In the genomic region with DNA sequence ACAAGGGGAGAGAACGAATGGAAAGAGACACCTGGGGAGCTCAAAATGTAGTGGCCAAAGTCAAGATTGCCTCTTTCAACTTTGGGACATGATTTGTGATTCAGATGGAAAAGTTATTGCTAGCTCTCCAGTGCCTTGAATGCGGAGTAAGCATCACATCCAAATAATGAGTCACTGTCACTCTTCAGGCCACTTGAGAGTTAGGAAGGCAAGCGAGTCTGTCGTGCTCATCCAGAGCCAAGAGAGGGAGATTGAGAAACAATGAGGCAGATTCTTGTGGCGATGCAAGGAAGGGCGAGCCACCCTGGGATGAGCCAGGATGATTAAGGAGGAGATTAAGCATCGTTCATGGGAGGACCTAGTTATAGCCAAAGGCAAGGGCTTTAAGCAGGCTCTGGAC, we compare ENCODE assay signal across 24 mouse cellular contexts.
DNase-seq lines count a peak whose midpoint lies in the region; ATAC-seq and TF ChIP-seq lines count a peak whose summit lies in the region.
"Had no signal": no experiment of that assay in that cellular context is flagged by ENCODE, and none has a peak within 500 bp of the region (broad histone marks: within the 10 kb centered on the region; RNA-seq: fewer than 3 reads in every experiment).

No protein-coding gene starts in this region.

- DNase-seq in gastrocnemius, adult 2 months: no peak
- DNase-seq in gastrocnemius, postnatal 10 days: no peak
- DNase-seq in midbrain, embryonic 11.5 days (ENCODE audit: low spot score, missing footprints): peak; percentile 19
- DNase-seq in cerebellum, adult 8-10 months: no peak
- DNase-seq in kidney, adult 8-10 months: no peak
- DNase-seq: adrenal gland, postnatal 36 days; B cell, adult 2 months; cerebellum, adult 9-10 months; cerebellum, postnatal 36 days; heart, adult 2 months; kidney, adult 9 months had no signal

- no peak overlapping the region for H3K4me2 ChIP-seq in midbrain, embryonic 11.5 days
- H3K4me2 ChIP-seq in midbrain, embryonic 16.5 days (ENCODE audit: low read length): no peak overlapping the region
- H3K4me2 ChIP-seq: embryonic facial prominence, embryonic 13.5 days; heart, embryonic 12.5 days; hindbrain, embryonic 12.5 days had no signal

- no peaks in the 10 kb centered on the region for H3K9me3 ChIP-seq in midbrain, embryonic 11.5 days (ENCODE audit: control insufficient read depth, low read length)
- H3K9me3 ChIP-seq in midbrain, embryonic 16.5 days (replicated peaks; ENCODE audit: control insufficient read depth, low read length, poor library complexity, severe bottlenecking): no peaks in the 10 kb centered on the region
- H3K9me3 ChIP-seq: embryonic facial prominence, embryonic 13.5 days; forebrain, embryonic 10.5 days; heart, embryonic 12.5 days; hindbrain, embryonic 12.5 days had no signal

- no peaks in the 10 kb centered on the region for H3K4me1 ChIP-seq in midbrain, embryonic 11.5 days (ENCODE audit: control insufficient read depth, insufficient read depth, low read length)
- H3K4me1 ChIP-seq in midbrain, embryonic 16.5 days (ENCODE audit: control insufficient read depth, insufficient read depth, low read length): no peaks in the 10 kb centered on the region
- no peaks in the 10 kb centered on the region; the same call in 1 of the 2 replicates for H3K4me1 ChIP-seq in embryonic fibroblast, embryonic 13.5 days (ENCODE audit: control insufficient read depth, insufficient read depth, low read length)
- H3K4me1 ChIP-seq: embryonic facial prominence, embryonic 13.5 days; forebrain, embryonic 10.5 days; heart, embryonic 12.5 days had no signal

- H3K9ac ChIP-seq in midbrain, embryonic 11.5 days (ENCODE audit: low read length): no peak overlapping the region
- H3K9ac ChIP-seq in midbrain, embryonic 16.5 days (ENCODE audit: low read depth, low read length): no peak overlapping the region
- H3K9ac ChIP-seq: embryonic facial prominence, embryonic 13.5 days; heart, embryonic 12.5 days; hindbrain, embryonic 12.5 days had no signal

- no peak for TF ChIP-seq POLR2A in embryonic fibroblast, embryonic 13.5 days (IDR thresholded peaks at IDR 0.05; ENCODE audit: low read depth, low read length)

- ATAC-seq in midbrain, embryonic 11.5 days (ENCODE audit: low FRiP score): no peak
- ATAC-seq in midbrain, embryonic 16.5 days: no peak
- ATAC-seq: activated CD4-positive, CD25-positive, alpha-beta regulatory T cell, adult 4 months; forebrain, embryonic 14.5 days; hindbrain, embryonic 16.5 days; inflammation-experienced regulatory T-cells, adult 6 months; intestine, postnatal 0 days; Patski had no signal

- no peaks in the 10 kb centered on the region for H3K27me3 ChIP-seq in midbrain, embryonic 11.5 days (ENCODE audit: control insufficient read depth, insufficient read depth, low read length)
- H3K27me3 ChIP-seq in midbrain, embryonic 16.5 days (ENCODE audit: control insufficient read depth, insufficient read depth, low read depth, low read length): no peaks in the 10 kb centered on the region
- H3K27me3 ChIP-seq: embryonic facial prominence, embryonic 13.5 days; heart, embryonic 12.5 days; hindbrain, embryonic 12.5 days; Patski had no signal

- peak overlapping the region; percentile 20; the same call in 1 of the 2 replicates for H3K27ac ChIP-seq in gastrocnemius, adult 2 months
- no peak overlapping the region for H3K27ac ChIP-seq in midbrain, embryonic 11.5 days (ENCODE audit: low read depth, low read length)
- H3K27ac ChIP-seq in midbrain, embryonic 16.5 days (ENCODE audit: low read length): no peak overlapping the region
- H3K27ac ChIP-seq in embryonic fibroblast, embryonic 13.5 days (ENCODE audit: insufficient read depth, low read length): peak overlapping the region; percentile 12; the same call in 1 of the 2 replicates
- H3K27ac ChIP-seq: embryonic facial prominence, embryonic 13.5 days; forebrain, embryonic 10.5 days; heart, adult 2 months; hindbrain, embryonic 12.5 days had no signal

- TF ChIP-seq CTCF in gastrocnemius, adult 2 months (IDR thresholded peaks at IDR 0.05): no peak
- no peak for TF ChIP-seq CTCF in embryonic fibroblast, embryonic 13.5 days (IDR thresholded peaks at IDR 0.05; ENCODE audit: borderline replicate concordance, insufficient read depth, low read length)

- 87% methylated on average over 7 of the region's 7 CpGs for WGBS in midbrain, embryonic 11.5 days
- 84% methylated on average over 7 of the region's 7 CpGs for WGBS in midbrain, embryonic 16.5 days

- intact Hi-C loops in gastrocnemius, adult 2 months (cut with DNase I): loop anchor here (5.0 kb wide), 1 partner anchor 101 kb away; no protein-coding TSS in a partner anchor

- H3K36me3 ChIP-seq in midbrain, embryonic 11.5 days (ENCODE audit: control insufficient read depth, insufficient read depth, low read length): no peaks in the 10 kb centered on the region
- peaks cover 4% of the 10 kb centered on the region; the same call in 1 of the 2 replicates for H3K36me3 ChIP-seq in midbrain, embryonic 16.5 days (ENCODE audit: control insufficient read depth, insufficient read depth, low read length)

- no peak overlapping the region for H3K4me3 ChIP-seq in gastrocnemius, adult 2 months
- no peak overlapping the region for H3K4me3 ChIP-seq in midbrain, embryonic 11.5 days (ENCODE audit: low read depth, low read length)
- H3K4me3 ChIP-seq in midbrain, embryonic 16.5 days (ENCODE audit: low read depth, low read length): no peak overlapping the region
- H3K4me3 ChIP-seq in embryonic fibroblast, embryonic 13.5 days (ENCODE audit: insufficient read depth, low read length): no peak overlapping the region
- H3K4me3 ChIP-seq: embryonic facial prominence, embryonic 13.5 days; erythroblast, embryonic 14.5 days; forebrain, embryonic 10.5 days; heart, adult 2 months; heart, embryonic 12.5 days; hindbrain, embryonic 12.5 days had no signal

Comparison
In these comparisons a context has a peak if more than half of its experiments do, and no peak if none do; other contexts are left out.
1. H3K27ac ChIP-seq: peak in gastrocnemius, adult 2 months (single experiment) and embryonic fibroblast, embryonic 13.5 days (single experiment); none in midbrain, embryonic 11.5 days (single experiment) and midbrain, embryonic 16.5 days (single experiment).